Mouse (Mus musculus): ENCODE measurements around the gene Gsn.

- TF ChIP-seq CTCF (IDR thresholded peaks at IDR 0.05; ENCODE audit: low read depth, low read length) (no peak), POLR2A (IDR thresholded peaks at IDR 0.05; ENCODE audit: insufficient read depth, low read length) (no peak)
Measured at GRCm38 (mm10) chr2:35280001-35280400, 23.8 kb downstream of the Gsn start.

All from ES-Bruce4 (cell line).